10 mouse cellular contexts compared by ENCODE assay signal in genomic region chr7:123235449-123235848, GRCm38 (mm10). TPM values are rescaled to one million over a fixed set of nuclear protein-coding genes. Genes with fewer than 3 reads are reported as not detected.
A peak's percentile ranks its signal among the peaks of the same experiment; 100 is the strongest.
DNase-seq lines count a peak whose midpoint lies in the region; ATAC-seq and TF ChIP-seq lines count a peak whose summit lies in the region.
"Had no signal": no experiment of that assay in that cellular context is flagged by ENCODE, and none has a peak within 500 bp of the region (broad histone marks: within the 10 kb centered on the region; RNA-seq: fewer than 3 reads in every experiment).

No protein-coding gene starts in this region.

- TF ChIP-seq POLR2A in lung, adult 2 months (IDR thresholded peaks at IDR 0.05; ENCODE audit: borderline replicate concordance, extremely low read depth, low read depth, low read length) = no peak
- no peak for TF ChIP-seq POLR2A in myocyte (IDR thresholded peaks at IDR 0.05; ENCODE audit: insufficient read length, low read depth)

- no peak overlapping the region for H3K4me3 ChIP-seq in lung, adult 2 months (replicated peaks; ENCODE audit: extremely low read depth, low read depth, low read length)
- H3K4me3 ChIP-seq in myocyte = no peak overlapping the region
- H3K4me3 ChIP-seq: heart, embryonic 15.5 days had no signal

- WGBS in lung, adult 2 months = 26% methylated on average over 4 of the region's 4 CpGs

- DNase-seq in adrenal gland, adult 2 months = peak; percentile 21
- no peak for DNase-seq in adrenal gland, adult 18-20 months (ENCODE audit: low spot score in 2 of 2)
- peak; percentile 46 for DNase-seq in lung, postnatal 10 days
- DNase-seq in lung, adult 2 months = no peak
- DNase-seq in cerebellum, postnatal 14 days = no peak
- no peak for DNase-seq in cerebellum, postnatal 4 days (ENCODE audit: low spot score in 2 of 2)
- DNase-seq: cerebellum, postnatal 25 days had no signal

- no peak overlapping the region for H3K4me2 ChIP-seq in myocyte (ENCODE audit: low read depth)
- H3K4me2 ChIP-seq: heart, embryonic 15.5 days had no signal

- H3K79me2 ChIP-seq in myocyte (ENCODE audit: control insufficient read depth, insufficient read depth) = no peaks in the 10 kb centered on the region

- H3K4me1 ChIP-seq in lung, adult 2 months (ENCODE audit: control insufficient read depth, insufficient read depth, low read length) = no peaks in the 10 kb centered on the region
- H3K4me1 ChIP-seq: heart, embryonic 15.5 days had no signal

- H3K36me3 ChIP-seq in myocyte (ENCODE audit: control insufficient read depth, insufficient read depth) = no peaks in the 10 kb centered on the region
- H3K36me3 ChIP-seq: heart, embryonic 15.5 days had no signal

- peaks cover 14% of the 10 kb centered on the region for H3K27me3 ChIP-seq in myocyte (ENCODE audit: control insufficient read depth, insufficient read depth, insufficient read length)
- H3K27me3 ChIP-seq: heart, embryonic 15.5 days had no signal

- peak; percentile 93 for ATAC-seq in common myeloid progenitor, adult 5-6 weeks (replicated peaks; ENCODE audit: low read depth, poor library complexity, severe bottlenecking)

- H3ac ChIP-seq in myocyte (ENCODE audit: control insufficient read depth, insufficient read length) = no peak overlapping the region

- no peak for TF ChIP-seq CTCF in lung, adult 2 months (IDR thresholded peaks at IDR 0.05; ENCODE audit: insufficient read depth, low read length)

TF ChIP-seq in myocyte, 11 proteins besides CTCF, POLR2A, EP300 and RAD21:
- no peak for TF ChIP-seq POLR2AphosphoS2 (IDR thresholded peaks at IDR 0.05; ENCODE audit: insufficient read length, low read depth)
- peak; percentile 87 for TF ChIP-seq REST (IDR thresholded peaks at IDR 0.05; ENCODE audit: insufficient read depth, insufficient read length)

RNA-seq across cellular contexts. Expression of gene Slc5a11, which starts 20.9 kb away (rescaled TPM):
- total RNA-seq in adrenal gland, adult 2 months (2021) = not detected
- polyA plus RNA-seq in adrenal gland, adult 2 months (2012; rRNA removed) = not detected in 2 replicates
- total RNA-seq in adrenal gland, adult 18-20 months (2021) = not detected
- 0.17 and 1.2 TPM in 2 replicates for polyA plus RNA-seq in lung, adult 2 months (2012; rRNA removed)
- 0.46 TPM in 1 of 2 replicates, not detected in the other for total RNA-seq in common myeloid progenitor, adult 5-6 weeks (2017)
- not detected for polyA plus RNA-seq in myocyte (2012; fragmentation: generic; extraction: Trizol)
- polyA plus RNA-seq: heart, embryonic 15.5 days had no signal

Comparison
In these comparisons a context has a peak if more than half of its experiments do, and no peak if none do; other contexts are left out.
1. DNase-seq: peak in adrenal gland, adult 2 months (single experiment) and lung, postnatal 10 days (single experiment); none in adrenal gland, adult 18-20 months (0 of 2), lung, adult 2 months (single experiment), cerebellum, postnatal 14 days (0 of 2) and cerebellum, postnatal 4 days (0 of 2).